Mouse (Mus musculus) limb, embryonic 14.5 days (tissue): ENCODE measurements around the gene Gdpgp1. TPM values are rescaled to one million over a fixed set of nuclear protein-coding genes. Genes with fewer than 3 reads are reported as not detected.

Experiments used
- ATAC-seq: fragments of 200-750 bp; cut with Nextera tagmentation; 2 replicates; pipeline ENCODE4 v1.8.0; 2017; ENCODE audit warnings: low read depth, moderate number of reproducible peaks, moderate TSS enrichment; ENCODE audit not compliant: low FRiP score
- DNase-seq: peaks from one replicate; pipeline ENCODE4 v3.0.0-alpha.2; 2015; ENCODE audit warnings: low spot score
- H3K27ac ChIP-seq: fragments of 300-500 bp; sonication (generic); replicated peaks from 2 replicates; pipeline ENCODE4 v1.5.1; 2014; ENCODE audit warnings: low read depth, mild to moderate bottlenecking, low read length, moderate library complexity, mixed read lengths
- H3K27me3 ChIP-seq: fragments of 300-500 bp; sonication (generic); 2 replicates; pipeline ENCODE4 v1.6.1; 2014; ENCODE audit warnings: low read length, mixed read lengths; ENCODE audit not compliant: control insufficient read depth, insufficient read depth
- H3K36me3 ChIP-seq: fragments of 300-500 bp; sonication (generic); 2 replicates; pipeline ENCODE4 v1.6.1; 2014; ENCODE audit warnings: mild to moderate bottlenecking, low read length, moderate library complexity, mixed read lengths; ENCODE audit not compliant: control insufficient read depth, insufficient read depth
- H3K4me1 ChIP-seq: fragments of 300-500 bp; sonication (generic); 2 replicates; pipeline ENCODE4 v1.6.1; 2014; ENCODE audit warnings: antibody characterized with exemption, low read length, mixed read lengths; ENCODE audit not compliant: control insufficient read depth, insufficient read depth
- H3K4me2 ChIP-seq: fragments of 300-500 bp; sonication (generic); replicated peaks from 2 replicates; pipeline ENCODE4 v1.6.1; 2014; ENCODE audit warnings: low read depth, mild to moderate bottlenecking, low read length, moderate library complexity; ENCODE audit not compliant: severe bottlenecking
- H3K4me3 ChIP-seq: fragments of 300-500 bp; sonication (generic); replicated peaks from 2 replicates; pipeline ENCODE4 v1.5.1; 2014; ENCODE audit warnings: low read length
- H3K9ac ChIP-seq: fragments of 300-500 bp; sonication (generic); 2 replicates; pipeline ENCODE4 v1.6.1; 2014; ENCODE audit warnings: mild to moderate bottlenecking, low read depth, low read length, moderate library complexity; ENCODE audit not compliant: severe bottlenecking
- H3K9me3 ChIP-seq: fragments of 300-500 bp; sonication (generic); 2 replicates; pipeline ENCODE4 v1.6.1; 2016; ENCODE audit warnings: low read length; ENCODE audit not compliant: control insufficient read depth
- POLR2A ChIP-seq: fragments of 200-500 bp; IDR thresholded peaks from 2 replicates; pipeline ENCODE4 v1.8.0; 2012; ENCODE audit warnings: inconsistent platforms, mild to moderate bottlenecking, moderate library complexity, borderline replicate concordance; ENCODE audit not compliant: insufficient read depth, insufficient read length; ENCODE audit errors: extremely low read depth
- WGBS: fragments of 180-500 bp; shearing (Covaris S2); extraction: QIAGEN DNeasy Blood & Tissue Kit; methylation state at CpG from one replicate; pipeline ENCODE4 v1.1.7; 2014; 5-methylcytosine and 5-hydroxymethylcytosine counted together
- polyA plus RNA-seq, 2 experiments: library from polyadenylated mRNA; depleted of rRNA in 1 of 2; stranded (reverse) in 1 of 2; unstranded in 1 of 2; fragments of >200 nt; fragmentation: Nextera tagmentation in 1 of 2; extraction: Ambion mirVana in 1 of 2; gene quantifications; 2 replicates each; pipeline versions ENCODE4 v1.2.1 to v1.2.3; 2012 to 2014

The Gdpgp1 gene
- polyA plus RNA-seq, 2 experiments = 2.0 to 2.1 TPM

DNA sequence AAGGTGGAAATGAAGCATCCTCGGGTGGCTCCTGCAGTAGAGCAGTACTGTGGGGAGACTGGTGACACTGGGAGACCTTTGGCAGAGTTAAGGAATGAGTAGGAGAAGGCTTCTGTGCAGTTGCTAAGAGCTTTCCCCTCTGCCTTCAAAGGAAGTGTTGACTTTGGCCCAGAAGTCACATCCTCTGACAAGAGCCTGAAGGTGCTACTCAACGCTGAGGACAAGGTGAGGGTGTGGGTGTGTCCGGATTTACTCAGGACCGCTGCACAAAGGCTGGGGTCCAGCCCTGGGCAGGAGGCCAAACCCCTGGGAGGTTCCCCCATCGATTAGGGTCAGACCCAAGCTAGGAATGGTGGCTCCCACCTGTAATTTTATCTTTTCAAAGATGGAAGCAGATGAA is 51.7 kb downstream of the Gdpgp1 start:
- no peaks in the 10 kb centered on the region for H3K27me3 ChIP-seq
- 90% methylated on average over 5 of the region's 5 CpGs for WGBS
- H3K9ac ChIP-seq = no peak overlapping the region
- ATAC-seq (no peak), DNase-seq (no peak)
- no peak overlapping the region for H3K4me2 ChIP-seq
- H3K9me3 ChIP-seq = no peaks in the 10 kb centered on the region
- H3K4me1 ChIP-seq = no peaks in the 10 kb centered on the region
- H3K27ac ChIP-seq = no peak overlapping the region
- H3K4me3 ChIP-seq = no peak overlapping the region
- no peak for TF ChIP-seq POLR2A
- H3K36me3 ChIP-seq = peaks cover 75% of the 10 kb centered on the region

DNA sequence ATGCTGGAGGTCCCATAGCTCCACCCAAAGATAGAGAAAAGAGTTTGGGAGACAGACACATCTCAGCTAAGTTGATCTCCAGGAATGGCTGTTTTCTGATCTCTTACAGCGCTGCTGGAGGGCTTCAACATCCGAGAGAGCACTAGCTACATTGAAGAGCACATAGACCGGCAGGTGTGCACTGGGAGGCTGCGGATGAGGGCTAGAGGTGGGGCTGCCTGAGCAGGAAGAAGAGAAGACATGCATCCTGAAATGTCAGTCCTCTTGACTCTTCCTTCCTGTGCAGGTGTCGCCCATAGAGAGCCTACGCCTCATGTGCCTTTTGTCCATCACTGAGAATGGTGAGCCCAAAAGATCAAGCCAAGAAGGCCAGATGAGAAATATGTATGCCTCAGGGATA is 53.1 kb downstream of the Gdpgp1 start:
- Histone ChIP-seq H3K27me3 (no peaks in the 10 kb centered on the region), H3K4me3 (no peak overlapping the region), H3K9ac (no peak overlapping the region), H3K36me3 (peaks cover 79% of the 10 kb centered on the region), H3K4me2 (no peak overlapping the region), H3K4me1 (no peaks in the 10 kb centered on the region), H3K9me3 (no peaks in the 10 kb centered on the region), H3K27ac (no peak overlapping the region)
- DNase-seq (no peak), ATAC-seq (no peak)
- TF ChIP-seq POLR2A = no peak
- WGBS = 92% methylated on average over 6 of the region's 6 CpGs

DNA sequence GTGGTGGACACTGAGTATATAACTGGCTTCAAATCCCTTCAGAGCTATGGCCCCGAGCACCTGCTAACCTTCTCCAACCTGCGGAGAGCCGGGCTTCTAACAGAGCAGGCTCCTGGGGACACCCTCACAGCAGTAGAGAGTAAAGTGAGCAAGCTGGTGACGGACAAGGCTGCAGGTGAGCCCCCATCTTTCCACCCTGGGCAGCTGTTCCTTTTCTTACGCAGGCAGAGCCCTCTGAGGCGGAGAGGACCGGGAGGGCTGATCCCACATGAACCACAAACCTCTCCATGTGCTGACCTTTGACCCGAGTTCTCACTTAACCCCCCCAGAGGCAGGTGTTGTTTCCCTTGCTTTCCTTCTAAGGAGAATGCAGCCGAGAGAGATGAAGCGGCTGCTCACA is 55.1 kb downstream of the Gdpgp1 start:
- H3K4me3 ChIP-seq = no peak overlapping the region
- no peaks in the 10 kb centered on the region for H3K9me3 ChIP-seq
- H3K4me2 ChIP-seq = no peak overlapping the region
- no peak overlapping the region for H3K27ac ChIP-seq
- ATAC-seq (no peak), DNase-seq (no peak)
- 76% methylated on average over 10 of the region's 10 CpGs for WGBS
- no peaks in the 10 kb centered on the region for H3K4me1 ChIP-seq
- no peak overlapping the region for H3K9ac ChIP-seq
- no peaks in the 10 kb centered on the region for H3K27me3 ChIP-seq
- TF ChIP-seq POLR2A = no peak
- peaks cover 87% of the 10 kb centered on the region for H3K36me3 ChIP-seq

Other genes with a start within 250 kb of the Gdpgp1 start
- 24.7 and 35.5 TPM in 2 replicates for gene Zfp710, start 208.1 kb upstream of the Gdpgp1 start, polyA plus RNA-seq (2012; rRNA removed)
- 15.0 and 16.9 TPM in 2 replicates for gene Zfp710, start 208.1 kb upstream of the Gdpgp1 start, polyA plus RNA-seq (2014; fragmentation: Nextera tagmentation; extraction: Ambion mirVana)
- gene Idh2, start 117.5 kb upstream of the Gdpgp1 start, polyA plus RNA-seq (2012; rRNA removed) = 457 and 501 TPM in 2 replicates
- gene Idh2, start 117.5 kb upstream of the Gdpgp1 start, polyA plus RNA-seq (2014; fragmentation: Nextera tagmentation; extraction: Ambion mirVana) = 580 and 595 TPM in 2 replicates
- 8.2 and 12.3 TPM in 2 replicates for gene Sema4b, start 46.0 kb upstream of the Gdpgp1 start, polyA plus RNA-seq (2012; rRNA removed)
- gene Sema4b, start 46.0 kb upstream of the Gdpgp1 start, polyA plus RNA-seq (2014; fragmentation: Nextera tagmentation; extraction: Ambion mirVana) = 11.5 and 12.0 TPM in 2 replicates
- gene Cib1, start 52 bp upstream of the Gdpgp1 start, polyA plus RNA-seq (2012; rRNA removed) = 37.8 and 52.0 TPM in 2 replicates
- gene Cib1, start 52 bp upstream of the Gdpgp1 start, polyA plus RNA-seq (2014; fragmentation: Nextera tagmentation; extraction: Ambion mirVana) = 66.1 and 72.1 TPM in 2 replicates
- gene Ttll13, start 13.5 kb downstream of the Gdpgp1 start, polyA plus RNA-seq (2012; rRNA removed) = 0.28 and 0.59 TPM in 2 replicates
- gene Ttll13, start 13.5 kb downstream of the Gdpgp1 start, polyA plus RNA-seq (2014; fragmentation: Nextera tagmentation; extraction: Ambion mirVana) = 0.73 and 0.94 TPM in 2 replicates
- gene Ngrn, start 28.4 kb downstream of the Gdpgp1 start, polyA plus RNA-seq (2012; rRNA removed) = 50.0 and 51.6 TPM in 2 replicates
- gene Ngrn, start 28.4 kb downstream of the Gdpgp1 start, polyA plus RNA-seq (2014; fragmentation: Nextera tagmentation; extraction: Ambion mirVana) = 47.5 and 49.9 TPM in 2 replicates
- gene Vps33b, start 36.8 kb downstream of the Gdpgp1 start, polyA plus RNA-seq (2012; rRNA removed) = 17.0 and 19.1 TPM in 2 replicates
- 8.6 and 9.2 TPM in 2 replicates for gene Vps33b, start 36.8 kb downstream of the Gdpgp1 start, polyA plus RNA-seq (2014; fragmentation: Nextera tagmentation; extraction: Ambion mirVana)
- gene Prc1, start 61.6 kb downstream of the Gdpgp1 start, polyA plus RNA-seq (2012; rRNA removed) = 78.5 and 79.9 TPM in 2 replicates
- 109 and 111 TPM in 2 replicates for gene Prc1, start 61.6 kb downstream of the Gdpgp1 start, polyA plus RNA-seq (2014; fragmentation: Nextera tagmentation; extraction: Ambion mirVana)
- gene Rccd1, start 91.6 kb downstream of the Gdpgp1 start, polyA plus RNA-seq (2012; rRNA removed) = 22.5 and 26.2 TPM in 2 replicates
- 8.0 and 10.2 TPM in 2 replicates for gene Rccd1, start 91.6 kb downstream of the Gdpgp1 start, polyA plus RNA-seq (2014; fragmentation: Nextera tagmentation; extraction: Ambion mirVana)
- 55.1 and 62.6 TPM in 2 replicates for gene Unc45a, start 108.1 kb downstream of the Gdpgp1 start, polyA plus RNA-seq (2012; rRNA removed)
- 36.9 and 40.4 TPM in 2 replicates for gene Unc45a, start 108.1 kb downstream of the Gdpgp1 start, polyA plus RNA-seq (2014; fragmentation: Nextera tagmentation; extraction: Ambion mirVana)
- gene Hddc3, start 110.2 kb downstream of the Gdpgp1 start, polyA plus RNA-seq (2012; rRNA removed) = 48.8 and 50.4 TPM in 2 replicates
- gene Hddc3, start 110.2 kb downstream of the Gdpgp1 start, polyA plus RNA-seq (2014; fragmentation: Nextera tagmentation; extraction: Ambion mirVana) = 23.1 and 23.8 TPM in 2 replicates
- gene Man2a2, start 138.5 kb downstream of the Gdpgp1 start, polyA plus RNA-seq (2012; rRNA removed) = 64.8 and 89.1 TPM in 2 replicates
- 14.8 and 18.4 TPM in 2 replicates for gene Man2a2, start 138.5 kb downstream of the Gdpgp1 start, polyA plus RNA-seq (2014; fragmentation: Nextera tagmentation; extraction: Ambion mirVana)
- gene Fes, start 155.1 kb downstream of the Gdpgp1 start, polyA plus RNA-seq (2012; rRNA removed) = 23.5 and 26.0 TPM in 2 replicates
- gene Fes, start 155.1 kb downstream of the Gdpgp1 start, polyA plus RNA-seq (2014; fragmentation: Nextera tagmentation; extraction: Ambion mirVana) = 12.6 and 14.5 TPM in 2 replicates
- gene Furin, start 172.6 kb downstream of the Gdpgp1 start, polyA plus RNA-seq (2012; rRNA removed) = 40.5 and 58.3 TPM in 2 replicates
- gene Furin, start 172.6 kb downstream of the Gdpgp1 start, polyA plus RNA-seq (2014; fragmentation: Nextera tagmentation; extraction: Ambion mirVana) = 17.0 and 19.8 TPM in 2 replicates